Mouse (Mus musculus) neural tube, embryonic 11.5 days (tissue): ENCODE results near the gene Arid5b. TPM values are rescaled to one million over a fixed set of nuclear protein-coding genes. Genes with fewer than 3 reads are reported as not detected.

Experiments used
- ATAC-seq: fragments of 200-750 bp; cut with Nextera tagmentation; 2 replicates; pipeline ENCODE4 v1.8.0; 2017; ENCODE audit warnings: moderate number of reproducible peaks, mild to moderate bottlenecking, moderate TSS enrichment, moderate library complexity; ENCODE audit not compliant: insufficient read depth, low FRiP score, low TSS enrichment
- DNase-seq: peaks from one replicate; pipeline ENCODE4 v3.0.0-alpha.2; 2015; ENCODE audit warnings: low spot score
- H3K27ac ChIP-seq: fragments of 300-500 bp; sonication (generic); 2 replicates; pipeline ENCODE4 v1.5.1; 2014; ENCODE audit warnings: low read depth, mild to moderate bottlenecking, low read length
- H3K27me3 ChIP-seq: fragments of 300-500 bp; sonication (generic); 2 replicates; pipeline ENCODE4 v1.6.1; 2014; ENCODE audit warnings: mild to moderate bottlenecking, low read length, mixed read lengths; ENCODE audit not compliant: control insufficient read depth, insufficient read depth
- H3K36me3 ChIP-seq: fragments of 300-500 bp; sonication (generic); 2 replicates; pipeline ENCODE4 v1.6.1; 2014; ENCODE audit warnings: mild to moderate bottlenecking, low read length, moderate library complexity, mixed read lengths; ENCODE audit not compliant: control insufficient read depth, insufficient read depth
- H3K4me1 ChIP-seq: fragments of 300-500 bp; sonication (generic); 2 replicates; pipeline ENCODE4 v1.6.1; 2014; ENCODE audit warnings: low read length, mixed read lengths; ENCODE audit not compliant: control insufficient read depth, insufficient read depth
- H3K4me2 ChIP-seq: fragments of 300-500 bp; sonication (generic); 2 replicates; pipeline ENCODE4 v1.6.1; 2014; ENCODE audit warnings: low read depth, mild to moderate bottlenecking, moderate library complexity
- H3K4me3 ChIP-seq: fragments of 300-500 bp; sonication (generic); 2 replicates; pipeline ENCODE4 v1.5.1; 2014; ENCODE audit warnings: low read depth, low read length
- H3K9ac ChIP-seq: fragments of 300-500 bp; sonication (generic); 2 replicates; pipeline ENCODE4 v1.6.1; 2014; ENCODE audit warnings: mild to moderate bottlenecking, low read length
- H3K9me3 ChIP-seq: fragments of 300-500 bp; sonication (generic); 2 replicates; pipeline ENCODE4 v1.6.1; 2016; ENCODE audit warnings: low read length; ENCODE audit not compliant: control insufficient read depth
- WGBS: fragments of 180-500 bp; shearing (Covaris S2); extraction: QIAGEN DNeasy Blood & Tissue Kit; methylation state at CpG from one replicate; pipeline ENCODE4 v1.1.7; 2014; 5-methylcytosine and 5-hydroxymethylcytosine counted together
- polyA plus RNA-seq: library from polyadenylated mRNA; unstranded; fragments of >200 nt; fragmentation: Nextera tagmentation; extraction: Ambion mirVana; gene quantifications from 2 replicates; pipeline ENCODE4 v1.2.1, GENCODE M21; 2014

Arid5b gene
- polyA plus RNA-seq, 1 experiment from 2014 or later: 15.0 TPM

DNA sequence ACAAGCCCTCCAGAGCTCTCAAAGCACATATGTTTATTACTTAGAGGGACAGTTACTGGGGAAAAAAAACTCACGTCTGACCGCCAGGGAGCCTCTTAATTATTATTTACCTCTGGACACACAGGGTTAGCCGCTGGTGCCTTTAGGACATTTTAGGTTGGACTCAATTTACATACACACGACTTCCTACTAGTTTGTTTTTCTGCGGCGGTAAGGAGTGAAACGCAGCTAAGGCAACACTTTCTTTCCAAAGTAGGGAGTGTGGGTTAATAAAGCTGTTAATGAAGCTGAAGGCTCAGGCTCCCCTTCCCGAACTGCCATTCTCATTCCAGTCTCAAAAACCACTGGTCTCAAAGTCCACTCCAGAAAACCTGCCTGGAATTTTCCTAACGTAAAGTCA lies 142.5 kb downstream of the Arid5b start:
- Histone ChIP-seq H3K27ac (peak overlapping the region; percentile 83; the same call in 1 of the 2 replicates), H3K4me1 (peaks cover 18% of the 10 kb centered on the region), H3K36me3 (no peaks in the 10 kb centered on the region; the same call in 1 of the 2 replicates), H3K4me2 (peak overlapping the region; percentile 33), H3K27me3 (no peaks in the 10 kb centered on the region), H3K9me3 (no peaks in the 10 kb centered on the region), H3K4me3 (peak overlapping the region; percentile 18), H3K9ac (peak overlapping the region; percentile 23)
- DNase-seq (no peak), ATAC-seq (no peak)
- under 1% methylated on average over 9 of the region's 9 CpGs for WGBS

- Histone ChIP-seq H3K4me1 (peaks cover 18% of the 10 kb centered on the region), H3K9me3 (no peaks in the 10 kb centered on the region), H3K36me3 (no peaks in the 10 kb centered on the region; the same call in 1 of the 2 replicates), H3K9ac (no peak overlapping the region), H3K4me2 (peak overlapping the region; percentile 33), H3K27ac (no peak overlapping the region), H3K4me3 (no peak overlapping the region), H3K27me3 (no peaks in the 10 kb centered on the region)
- DNase-seq (no peak), ATAC-seq (no peak)
- WGBS: 47% methylated on average over 4 of the region's 4 CpGs
These were observed 143.1 kb downstream of the Arid5b start for GRCm38 (mm10) chr10:68135416-68135815.

DNA sequence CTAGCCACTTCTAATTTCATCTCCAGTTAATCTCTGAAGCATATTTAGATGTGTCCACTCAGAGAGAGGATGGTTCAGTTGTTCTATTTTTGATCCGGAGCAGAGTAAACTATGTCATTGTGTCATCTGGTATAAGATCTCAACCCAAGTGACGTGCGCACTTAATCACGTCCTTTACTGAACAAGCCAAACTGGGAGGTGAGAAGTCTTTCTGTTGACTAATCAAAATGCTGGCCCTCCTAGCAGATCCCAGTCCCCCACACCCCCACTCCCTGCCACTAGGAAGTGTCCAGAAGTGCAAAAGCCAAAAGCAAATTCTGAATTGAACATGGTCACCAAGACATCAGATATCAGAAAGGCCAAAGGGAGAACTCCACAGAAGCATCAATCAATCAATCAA lies 144.0 kb downstream of the Arid5b start:
- no peak overlapping the region for H3K27ac ChIP-seq
- no peak overlapping the region for H3K9ac ChIP-seq
- ATAC-seq (no peak), DNase-seq (no peak)
- H3K4me2 ChIP-seq: no peak overlapping the region
- no peaks in the 10 kb centered on the region for H3K27me3 ChIP-seq
- no peaks in the 10 kb centered on the region; the same call in 1 of the 2 replicates for H3K36me3 ChIP-seq
- WGBS: 86% methylated on average over 4 of the region's 4 CpGs
- no peaks in the 10 kb centered on the region for H3K9me3 ChIP-seq
- peaks cover 18% of the 10 kb centered on the region for H3K4me1 ChIP-seq
- no peak overlapping the region for H3K4me3 ChIP-seq

DNA sequence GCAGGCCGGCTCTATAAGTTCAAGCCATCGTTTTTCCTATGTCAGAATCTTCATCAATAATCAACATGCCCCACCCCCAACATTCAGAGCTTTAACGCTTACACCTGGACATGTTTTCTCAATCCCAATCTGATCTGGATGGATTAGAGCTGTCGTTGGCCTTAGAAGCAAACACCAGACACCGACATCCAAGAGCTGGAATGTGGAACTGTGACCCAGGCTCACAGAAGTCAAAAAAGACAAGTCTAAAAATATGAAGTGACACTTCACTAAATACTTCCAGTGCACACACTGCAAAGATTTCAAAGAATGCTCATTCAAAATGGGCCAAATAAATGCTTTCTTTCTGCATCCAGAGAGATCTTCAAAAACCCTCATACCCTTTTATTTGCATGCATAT lies 144.5 kb downstream of the Arid5b start:
- no peaks in the 10 kb centered on the region for H3K27me3 ChIP-seq
- H3K27ac ChIP-seq: no peak overlapping the region
- no peak overlapping the region for H3K4me3 ChIP-seq
- H3K4me1 ChIP-seq: peaks cover 18% of the 10 kb centered on the region
- no peaks in the 10 kb centered on the region; the same call in 1 of the 2 replicates for H3K36me3 ChIP-seq
- DNase-seq (no peak), ATAC-seq (no peak)
- 82% methylated on average over 5 of the region's 5 CpGs for WGBS
- no peak overlapping the region for H3K4me2 ChIP-seq
- H3K9me3 ChIP-seq: no peaks in the 10 kb centered on the region
- no peak overlapping the region for H3K9ac ChIP-seq

GRCm38 (mm10) chr10:68132636-68133035 lies 145.9 kb downstream of the Arid5b start:
- 90% methylated on average over 9 of the region's 9 CpGs for WGBS
- no peak for DNase-seq
- no peaks in the 10 kb centered on the region; the same call in 1 of the 2 replicates for H3K36me3 ChIP-seq

GRCm38 (mm10) chr10:68132154-68132553 lies 146.4 kb downstream of the Arid5b start:
- Histone ChIP-seq H3K9me3 (no peaks in the 10 kb centered on the region), H3K36me3 (no peaks in the 10 kb centered on the region; the same call in 1 of the 2 replicates), H3K4me2 (no peak overlapping the region), H3K9ac (no peak overlapping the region), H3K4me3 (no peak overlapping the region), H3K27me3 (no peaks in the 10 kb centered on the region), H3K4me1 (peaks cover 18% of the 10 kb centered on the region), H3K27ac (no peak overlapping the region)
- DNase-seq: no peak
- WGBS: 89% methylated on average over 5 of the region's 5 CpGs
- ATAC-seq: no peak

More at GRCm38 (mm10) chr10:68132636-68133035, 145.9 kb downstream of the Arid5b start:
- Histone ChIP-seq H3K4me1 (peaks cover 18% of the 10 kb centered on the region), H3K27ac (no peak overlapping the region), H3K4me3 (no peak overlapping the region), H3K4me2 (no peak overlapping the region), H3K9me3 (no peaks in the 10 kb centered on the region), H3K27me3 (no peaks in the 10 kb centered on the region), H3K9ac (no peak overlapping the region)
- ATAC-seq: no peak

GRCm38 (mm10) chr10:68129651-68130050 lies 148.9 kb downstream of the Arid5b start:
- H3K27me3 ChIP-seq: no peaks in the 10 kb centered on the region
- H3K4me3 ChIP-seq: no peak overlapping the region
- ATAC-seq: no peak
- no peak for DNase-seq
- H3K4me2 ChIP-seq: no peak overlapping the region
- no peaks in the 10 kb centered on the region; the same call in 1 of the 2 replicates for H3K36me3 ChIP-seq
- no peak overlapping the region for H3K27ac ChIP-seq
- H3K9me3 ChIP-seq: no peaks in the 10 kb centered on the region
- H3K4me1 ChIP-seq: no peaks in the 10 kb centered on the region
- H3K9ac ChIP-seq: no peak overlapping the region
- 69% methylated on average over 7 of the region's 7 CpGs for WGBS

DNA sequence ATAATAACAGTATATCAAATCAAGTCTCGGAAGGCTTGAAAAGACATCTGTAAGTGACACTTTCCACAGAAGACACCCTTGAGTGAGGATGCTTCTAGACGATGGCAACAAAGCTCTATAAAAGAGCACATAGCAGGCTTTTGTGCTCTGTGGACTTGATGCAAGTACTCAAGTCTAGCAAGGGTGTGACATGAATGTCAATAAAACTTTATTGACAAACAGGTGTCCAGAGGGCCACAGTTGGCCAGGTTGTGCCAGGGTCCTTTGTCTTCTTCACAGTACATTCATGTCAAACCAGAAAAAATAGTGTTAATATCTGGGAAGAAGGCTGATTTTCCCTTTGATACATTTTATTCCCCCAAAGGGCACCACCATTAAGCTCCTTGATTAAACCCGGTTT lies 149.5 kb downstream of the Arid5b start:
- DNase-seq: no peak
- no peak for ATAC-seq
- Histone ChIP-seq H3K4me2 (no peak overlapping the region), H3K4me3 (no peak overlapping the region), H3K36me3 (no peaks in the 10 kb centered on the region; the same call in 1 of the 2 replicates), H3K9me3 (no peaks in the 10 kb centered on the region), H3K4me1 (no peaks in the 10 kb centered on the region), H3K27me3 (no peaks in the 10 kb centered on the region), H3K27ac (no peak overlapping the region), H3K9ac (no peak overlapping the region)
- WGBS: 88% methylated on average over 3 of the region's 3 CpGs

DNA sequence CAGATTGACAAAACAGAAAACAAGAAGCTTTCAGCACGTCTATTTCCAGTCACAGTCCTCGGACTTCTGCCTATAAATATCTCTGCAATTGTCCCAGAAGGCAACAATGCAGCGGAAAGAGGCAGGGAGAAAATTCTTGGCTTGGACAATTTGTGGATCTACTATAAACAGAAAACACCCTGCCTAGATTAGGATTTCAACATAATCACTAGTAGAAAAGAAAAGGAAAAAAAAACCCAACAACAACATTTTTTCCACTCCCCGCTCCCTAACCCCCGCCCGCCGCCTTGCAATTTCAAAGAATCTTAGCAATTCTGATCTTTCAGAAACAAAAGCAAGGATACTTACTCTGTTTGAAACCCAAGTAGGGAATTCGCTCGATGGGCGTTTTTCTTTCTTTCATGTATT lies 150.1 kb downstream of the Arid5b start:
- no peak for DNase-seq
- Histone ChIP-seq H3K9me3 (no peaks in the 10 kb centered on the region), H3K4me1 (no peaks in the 10 kb centered on the region), H3K4me3 (no peak overlapping the region), H3K36me3 (no peaks in the 10 kb centered on the region; the same call in 1 of the 2 replicates), H3K27ac (no peak overlapping the region), H3K9ac (no peak overlapping the region), H3K4me2 (no peak overlapping the region), H3K27me3 (no peaks in the 10 kb centered on the region)
- WGBS: 79% methylated on average over 10 of the region's 10 CpGs
- no peak for ATAC-seq
